Mouse (Mus musculus) telencephalon, adult 2 months (tissue): ENCODE measurements around the gene Kat2a.

ENCODE experiments used
- DNase-seq: peaks from one replicate; pipeline ENCODE4 v3.0.0-alpha.2; 2011; ENCODE audit warnings: low read depth, low spot score

Gene Kat2a

GRCm38 (mm10) chr11:100735954-100736745, 23.9 kb upstream of the Kat2a start:
- DNase-seq: no peak

- no peak for DNase-seq
These were observed 23.0 kb upstream of the Kat2a start for GRCm38 (mm10) chr11:100735134-100735865.

GRCm38 (mm10) chr11:100730477-100731205, 18.4 kb upstream of the Kat2a start:
- no peak for DNase-seq

GRCm38 (mm10) chr11:100729976-100730375, 17.7 kb upstream of the Kat2a start:
- no peak for DNase-seq

GRCm38 (mm10) chr11:100728601-100729000, 16.3 kb upstream of the Kat2a start:
- DNase-seq: no peak

- no peak for DNase-seq
These were observed 14.9 kb upstream of the Kat2a start for GRCm38 (mm10) chr11:100727201-100727600.

- DNase-seq: no peak
These were observed 12.8 kb upstream of the Kat2a start for GRCm38 (mm10) chr11:100724919-100725512.

- no peak for DNase-seq
These were observed 10.3 kb upstream of the Kat2a start for GRCm38 (mm10) chr11:100722493-100723028.

- DNase-seq: no peak
These were observed 9.7 kb upstream of the Kat2a start for GRCm38 (mm10) chr11:100721776-100722492.

- no peak for DNase-seq
These were observed 9.0 kb upstream of the Kat2a start for GRCm38 (mm10) chr11:100721254-100721653.

- no peak for DNase-seq
These were observed 8.1 kb upstream of the Kat2a start for GRCm38 (mm10) chr11:100720345-100720744.

GRCm38 (mm10) chr11:100719893-100720292, 7.6 kb upstream of the Kat2a start:
- no peak for DNase-seq

GRCm38 (mm10) chr11:100719312-100719711, 7.0 kb upstream of the Kat2a start:
- DNase-seq: no peak

- no peak for DNase-seq
These were observed 6.6 kb upstream of the Kat2a start for GRCm38 (mm10) chr11:100718866-100719265.

- no peak for DNase-seq
These were observed 6.2 kb upstream of the Kat2a start for GRCm38 (mm10) chr11:100718462-100718861.

GRCm38 (mm10) chr11:100716649-100717048, 4.4 kb upstream of the Kat2a start:
- DNase-seq: no peak

- DNase-seq: no peak
These were observed 2.7 kb upstream of the Kat2a start for GRCm38 (mm10) chr11:100714948-100715347.

GRCm38 (mm10) chr11:100714534-100714915, 2.3 kb upstream of the Kat2a start:
- no peak for DNase-seq

GRCm38 (mm10) chr11:100713735-100714533, 1.7 kb upstream of the Kat2a start, which contains the start of gene Hspb9:
TSS of gene Hspb9 (plus strand) at chr11:100713850.
- DNase-seq: no peak

- DNase-seq: no peak
These were observed 909 bp upstream of the Kat2a start for GRCm38 (mm10) chr11:100713174-100713573.
